8 mouse cellular contexts compared by ENCODE assay signal in the genomic region with DNA sequence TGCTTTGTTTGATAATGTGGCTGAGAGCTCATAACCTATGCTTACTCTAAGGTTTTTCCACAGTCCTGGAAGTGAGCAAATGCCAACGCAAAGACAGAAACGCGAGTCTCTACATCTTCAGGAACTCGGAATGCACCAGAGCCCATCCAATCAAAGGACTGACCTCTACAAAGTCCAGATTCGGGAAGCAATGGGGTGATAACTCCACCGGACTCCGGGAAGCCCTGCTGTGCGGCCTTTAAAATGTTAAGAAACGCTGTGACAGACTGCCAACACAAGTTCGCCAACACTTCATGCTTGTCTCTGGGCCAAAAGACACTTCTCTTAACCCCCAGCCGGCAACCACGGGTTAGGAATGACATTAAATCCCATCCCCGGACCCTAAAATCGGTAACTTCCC. TPM values are rescaled to one million over a fixed set of nuclear protein-coding genes. Genes with fewer than 3 reads are reported as not detected.
DNase-seq lines count a peak whose midpoint lies in the region; ATAC-seq and TF ChIP-seq lines count a peak whose summit lies in the region.

No protein-coding gene starts in this region.

- no peaks in the 10 kb centered on the region for H3K36me3 ChIP-seq in thymus, adult 2 months (ENCODE audit: control insufficient read depth, insufficient read depth, low read length)
- H3K36me3 ChIP-seq in midbrain, embryonic 11.5 days (ENCODE audit: control insufficient read depth, insufficient read depth, low read length), result no peaks in the 10 kb centered on the region

- peaks cover 7% of the 10 kb centered on the region for H3K4me1 ChIP-seq in thymus, adult 2 months (replicated peaks; ENCODE audit: control insufficient read depth, insufficient read depth, low read length)
- peaks cover 8% of the 10 kb centered on the region; the same call in 1 of the 2 replicates for H3K4me1 ChIP-seq in midbrain, embryonic 11.5 days (ENCODE audit: control insufficient read depth, insufficient read depth, low read length)

- no peaks in the 10 kb centered on the region for H3K9me3 ChIP-seq in midbrain, embryonic 11.5 days (ENCODE audit: control insufficient read depth, low read length)

- ATAC-seq in granulocyte monocyte progenitor cell, adult 5-6 weeks (replicated peaks; ENCODE audit: poor library complexity, severe bottlenecking), result peak; percentile 1; the same call in 1 of the 2 replicates
- ATAC-seq in midbrain, embryonic 11.5 days (ENCODE audit: low FRiP score), result peak; percentile 14; the same call in 1 of the 2 replicates

- no peak for TF ChIP-seq CTCF in thymus, adult 2 months (IDR thresholded peaks at IDR 0.05; ENCODE audit: borderline replicate concordance, control insufficient read depth, extremely low read depth, insufficient read depth, low read length, poor library complexity)

- TF ChIP-seq POLR2A in thymus, adult 2 months (IDR thresholded peaks at IDR 0.05; ENCODE audit: control insufficient read depth, extremely low read depth, insufficient read depth, low read length, poor library complexity), result no peak

- H3K9ac ChIP-seq in midbrain, embryonic 11.5 days (ENCODE audit: low read length), result peak overlapping the region; percentile 53

- peak overlapping the region; percentile 96 for H3K4me2 ChIP-seq in midbrain, embryonic 11.5 days

- peak overlapping the region; percentile 65 for H3K4me3 ChIP-seq in thymus, adult 2 months (ENCODE audit: control insufficient read depth, insufficient read depth, low read length)
- H3K4me3 ChIP-seq in midbrain, embryonic 11.5 days (ENCODE audit: low read depth, low read length), result peak overlapping the region; percentile 49

- no peak overlapping the region for H3K27ac ChIP-seq in thymus, adult 2 months (ENCODE audit: control insufficient read depth, insufficient read depth, low read length)
- no peak overlapping the region for H3K27ac ChIP-seq in midbrain, embryonic 11.5 days (ENCODE audit: low read depth, low read length)

- H3K27me3 ChIP-seq in thymus, adult 2 months (ENCODE audit: control insufficient read depth, insufficient read depth, low read length), result no peaks in the 10 kb centered on the region
- peaks cover 5% of the 10 kb centered on the region; the same call in 1 of the 2 replicates for H3K27me3 ChIP-seq in midbrain, embryonic 11.5 days (ENCODE audit: control insufficient read depth, insufficient read depth, low read length)

- WGBS in thymus, adult 2 months, result under 1% methylated on average over 14 of the region's 14 CpGs
- WGBS in midbrain, embryonic 11.5 days, result under 1% methylated on average over 14 of the region's 14 CpGs

- no peak for DNase-seq in thymus, adult 2 months
- no peak for DNase-seq in thymus, postnatal 0 days (ENCODE audit: low spot score)
- peak; percentile 24 for DNase-seq in kidney, postnatal 14 days
- DNase-seq in midbrain, embryonic 11.5 days (ENCODE audit: low spot score, missing footprints), result peak; percentile 89
- DNase-seq in gastrocnemius, postnatal 4 days (ENCODE audit: low spot score in 2 of 2), result no peak
- DNase-seq in gastrocnemius, postnatal 10 days, result no peak
- no peak for DNase-seq in spleen, postnatal 4 days (ENCODE audit: low spot score in 2 of 2)

RNA-seq across cellular contexts. Expression of gene Mctp2, which starts 0.4 kb away (rescaled TPM):
- 3.7 and 4.1 TPM in 2 replicates for polyA plus RNA-seq in thymus, adult 2 months (2012; rRNA removed)
- polyA plus RNA-seq in thymus, postnatal 0 days (2015; fragmentation: Nextera tagmentation; extraction: Ambion mirVana), result 3.4 and 4.0 TPM in 2 replicates
- 1.7 and 3.6 TPM in 2 replicates for total RNA-seq in granulocyte monocyte progenitor cell, adult 5-6 weeks (2014; fragmentation: Nextera tagmentation)
- total RNA-seq in granulocyte monocyte progenitor cell, adult 5-6 weeks (2017), result 0.69 and 1.3 TPM in 2 replicates
- 0.55 and 0.84 TPM in 2 replicates for polyA plus RNA-seq in midbrain, embryonic 11.5 days (2014; fragmentation: Nextera tagmentation; extraction: Ambion mirVana)
- total RNA-seq in gastrocnemius, postnatal 4 days (2021), result under 1 TPM in 1 of 2 experiments, not detected in 1; 0.10 TPM
- total RNA-seq in gastrocnemius, postnatal 10 days (2021), result under 1 TPM; 0.07 to 0.25 TPM

Comparison
In these comparisons a context has a peak if more than half of its experiments do, and no peak if none do; other contexts are left out.
1. DNase-seq: peak in kidney, postnatal 14 days (single experiment) and midbrain, embryonic 11.5 days (single experiment); none in thymus, adult 2 months (single experiment), thymus, postnatal 0 days (single experiment), gastrocnemius, postnatal 4 days (0 of 2), gastrocnemius, postnatal 10 days (single experiment) and spleen, postnatal 4 days (0 of 2).